Mouse (Mus musculus) adrenal gland, postnatal 36 days (tissue): ENCODE results near the gene Ccdc34. TPM values are rescaled to one million over a fixed set of nuclear protein-coding genes. Genes with fewer than 3 reads are reported as not detected.

Experiments used
- DNase-seq, 2 experiments: peaks; one replicate each; pipeline ENCODE4 v3.0.0; 2021; ENCODE audit warnings: mixed read lengths in 1 of 2
- long read RNA-seq, 2 experiments: library from polyadenylated mRNA; stranded (forward); transcript quantifications; one replicate each; pipeline ENCODE4 v2.0.0; 2021; ENCODE audit warnings: borderline sequencing depth in 2 of 2
- total RNA-seq, 2 experiments: library from RNA; stranded (reverse); gene quantifications; 2 replicates each; pipeline ENCODE4 v1.2.3; 2021

Gene Ccdc34
- total RNA-seq = 1 to 10 TPM; 8.7 to 9.5 TPM
- long read RNA-seq, experiment 1, transcript Ccdc34-201 (6 exons, 2,070 nt) = major isoform, 6 of 32 reads
- long read RNA-seq, experiment 1, partial matches to known transcripts = 26 of 32 reads
- long read RNA-seq, experiment 1, other reads (novel, unspliced or antisense) = 0 of 32 reads
- long read RNA-seq, experiment 2, transcript Ccdc34-201 (6 exons, 2,070 nt) = major isoform, 6 of 7 reads
- long read RNA-seq, experiment 2, partial matches to known transcripts = 1 of 7 reads
- long read RNA-seq, experiment 2, other reads (novel, unspliced or antisense) = 0 of 7 reads

- DNase-seq = peak; percentile 93 to 94
These were observed at the start of gene Ccdc34 for GRCm38 (mm10) chr2:110017616-110018505. Gene Ccdc34 (plus strand): TSS chr2:110017817.

GRCm38 (mm10) chr2:109969381-109969780 is 48.2 kb upstream of the Ccdc34 start:
- DNase-seq = no peak

DNA sequence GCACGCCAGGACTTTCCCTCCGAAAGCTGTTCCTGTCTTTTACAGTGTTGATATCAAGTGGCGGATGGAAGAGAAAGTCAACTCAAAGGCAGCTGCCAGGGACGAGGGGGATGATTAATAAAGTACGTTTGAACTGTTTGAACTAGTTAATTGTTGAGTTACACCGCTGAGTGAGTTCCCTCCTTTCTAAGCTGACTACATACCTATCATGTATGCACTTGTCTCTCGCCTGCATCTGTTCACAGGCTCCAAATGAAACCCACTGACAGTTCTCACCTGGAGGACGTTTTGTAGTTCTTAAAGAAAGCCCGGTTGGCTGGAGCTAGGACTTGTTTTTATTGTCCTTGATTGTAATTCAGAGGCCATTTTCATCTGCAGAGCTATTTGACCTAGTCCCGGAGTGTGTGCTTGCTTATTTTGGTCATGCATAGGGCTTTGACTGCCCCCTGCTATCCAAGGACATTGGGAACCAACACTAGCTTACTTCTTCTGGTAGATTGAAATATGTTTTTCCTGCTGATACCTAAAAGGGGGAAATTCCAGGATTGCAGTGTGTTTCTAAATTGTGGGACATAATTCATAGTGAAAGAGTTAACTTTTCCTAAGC is 47.6 kb upstream of the Ccdc34 start:
- no peak for DNase-seq

- peak in 1 of 2 experiments; percentile 42 for DNase-seq
These were observed 46.7 kb upstream of the Ccdc34 start for GRCm38 (mm10) chr2:109970744-109971410.

GRCm38 (mm10) chr2:109972310-109972709 is 45.3 kb upstream of the Ccdc34 start:
- no peak for DNase-seq

- no peak for DNase-seq
These were observed 44.7 kb upstream of the Ccdc34 start for GRCm38 (mm10) chr2:109972922-109973321.

DNA sequence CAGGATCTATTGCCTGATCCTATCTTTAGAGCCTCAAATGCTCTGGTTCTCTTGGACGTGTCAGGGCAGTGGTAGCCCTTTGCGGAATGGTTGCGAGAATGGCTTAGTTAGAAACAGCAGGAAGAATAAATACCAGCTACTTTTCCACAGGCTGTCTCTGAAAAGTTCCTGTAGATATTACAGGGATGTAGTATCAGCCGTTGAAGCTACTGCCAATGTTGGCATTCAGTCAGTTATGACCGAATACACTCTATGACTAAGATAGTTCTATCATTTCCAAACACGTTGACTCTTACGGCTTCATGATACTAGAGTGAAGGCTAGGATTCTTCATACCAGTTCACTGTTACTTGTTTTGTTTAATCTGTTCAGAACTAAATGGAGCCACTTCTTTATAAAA is 42.8 kb upstream of the Ccdc34 start:
- no peak for DNase-seq

DNA sequence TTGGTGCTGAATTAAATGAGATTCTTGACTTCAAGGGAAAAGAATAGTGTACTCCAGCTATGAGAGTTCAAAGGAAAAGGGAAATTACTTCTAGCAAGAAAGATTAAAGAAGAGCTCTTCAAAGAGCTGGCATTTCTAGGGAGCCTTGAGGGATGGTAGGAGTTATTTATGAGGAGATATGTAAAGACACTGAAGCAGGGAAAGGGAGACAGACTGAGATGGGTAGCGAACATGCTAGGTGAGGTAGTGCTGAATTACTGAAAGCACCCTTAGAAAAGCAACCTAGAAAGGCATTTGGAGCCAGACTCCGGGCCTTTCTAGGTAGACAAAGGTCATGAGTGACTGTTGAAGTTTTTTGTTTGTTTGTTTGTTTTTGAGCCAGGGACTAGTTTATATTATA is 41.4 kb upstream of the Ccdc34 start:
- no peak for DNase-seq

DNA sequence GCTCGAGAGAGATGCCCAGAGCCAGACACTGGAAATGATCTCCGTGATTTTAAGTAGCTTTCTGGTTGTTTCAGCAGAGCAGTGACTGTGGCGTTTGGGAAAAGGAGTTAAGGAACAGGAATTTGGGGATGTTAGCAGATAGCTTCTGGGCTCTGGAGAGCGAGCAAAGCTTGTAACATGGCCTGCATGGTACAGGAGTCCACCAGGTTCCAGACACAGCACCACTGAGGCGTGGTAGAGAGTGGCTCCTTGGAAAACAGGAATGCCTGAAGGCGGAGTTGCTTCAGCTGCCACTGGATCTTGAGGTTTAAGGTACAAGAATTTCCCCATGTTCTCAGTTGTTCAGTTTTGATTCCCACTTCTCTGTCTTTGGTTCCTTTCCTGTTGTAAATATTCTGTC is 40.3 kb upstream of the Ccdc34 start:
- DNase-seq = no peak

DNA sequence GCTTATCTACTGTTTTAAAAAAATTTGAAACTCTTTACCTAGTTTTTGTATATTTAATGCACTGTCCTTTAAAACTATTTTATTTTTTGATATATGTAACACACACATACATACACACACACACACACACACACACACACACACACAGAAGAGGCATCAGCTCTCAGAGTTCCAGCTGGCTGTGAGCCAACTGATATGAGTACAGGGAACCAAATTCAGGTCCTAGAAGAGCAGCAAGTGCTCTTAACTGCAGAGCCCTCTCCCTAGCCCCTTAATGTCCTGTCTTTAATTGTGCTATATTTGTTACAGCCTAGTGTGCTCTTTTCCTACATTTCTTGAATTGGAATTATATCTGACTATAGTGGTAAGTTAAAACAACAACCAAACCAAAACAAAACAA is 38.4 kb upstream of the Ccdc34 start:
- peak in 1 of 2 experiments; percentile 67 for DNase-seq

GRCm38 (mm10) chr2:109983435-109983834 is 34.2 kb upstream of the Ccdc34 start:
- DNase-seq = no peak

- DNase-seq = no peak
These were observed 32.7 kb upstream of the Ccdc34 start for GRCm38 (mm10) chr2:109984930-109985329.

- DNase-seq = no peak
These were observed 32.1 kb upstream of the Ccdc34 start for GRCm38 (mm10) chr2:109985560-109985959.

GRCm38 (mm10) chr2:109986036-109986785 is 31.4 kb upstream of the Ccdc34 start:
- DNase-seq = no peak

DNA sequence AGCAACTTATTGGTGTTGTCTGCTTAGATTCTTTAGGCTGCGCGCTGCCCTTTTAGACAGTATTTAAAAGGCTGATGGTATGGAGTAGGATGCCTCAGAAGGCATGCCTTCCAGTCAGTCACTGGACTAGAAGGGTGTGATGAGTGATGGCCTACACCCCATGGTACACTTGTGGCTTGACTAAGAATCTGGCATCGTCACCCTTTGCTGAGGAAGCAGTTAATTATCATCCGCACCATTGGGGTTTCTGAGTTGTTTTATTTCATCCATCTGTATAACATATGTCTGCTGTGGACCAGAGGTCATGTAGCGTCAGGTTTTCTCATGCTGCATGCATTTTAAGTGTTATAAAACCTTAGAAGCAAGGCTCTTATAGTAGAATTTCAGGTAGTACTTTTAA is 29.7 kb upstream of the Ccdc34 start:
- no peak for DNase-seq

DNA sequence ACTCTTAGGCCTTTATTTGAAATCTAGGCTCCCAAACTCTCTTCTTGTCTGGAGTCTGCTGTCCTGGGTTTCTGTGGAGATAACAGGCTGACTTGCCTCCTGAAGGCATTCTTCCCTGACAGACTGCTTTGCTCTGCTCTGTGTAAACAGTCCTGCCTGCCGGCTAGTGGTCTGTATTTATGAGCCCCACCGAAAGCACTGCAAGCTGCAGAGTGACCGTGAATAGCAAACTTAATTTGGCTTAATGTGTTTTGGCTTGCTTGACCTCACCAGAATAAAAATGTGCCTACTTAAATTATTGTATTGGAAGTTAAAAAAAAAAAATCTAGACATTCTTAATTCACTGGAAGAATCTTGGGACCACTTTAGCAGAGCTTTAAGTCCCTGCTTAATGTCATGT is 28.4 kb upstream of the Ccdc34 start:
- DNase-seq = no peak

GRCm38 (mm10) chr2:109989679-109990473 is 27.7 kb upstream of the Ccdc34 start:
- no peak for DNase-seq

DNA sequence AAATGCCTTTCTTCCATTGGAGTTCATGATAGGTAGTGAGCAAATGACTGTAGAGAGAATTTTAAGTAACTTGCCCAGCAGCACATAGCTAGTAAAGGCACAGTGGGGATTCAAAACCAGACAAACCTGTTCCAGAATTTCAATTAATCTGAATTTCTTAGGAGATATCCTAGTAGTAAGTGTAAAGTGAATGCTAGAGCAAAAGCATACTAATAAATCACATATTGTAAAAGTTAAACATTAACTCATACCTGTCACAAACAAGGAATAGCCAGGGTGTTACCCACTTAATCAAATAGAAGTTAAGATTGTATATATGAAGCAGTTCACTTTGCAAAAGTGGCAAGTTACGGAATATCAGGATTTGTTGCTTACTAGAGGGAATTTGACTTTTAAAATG is 25.9 kb upstream of the Ccdc34 start:
- DNase-seq = no peak

DNA sequence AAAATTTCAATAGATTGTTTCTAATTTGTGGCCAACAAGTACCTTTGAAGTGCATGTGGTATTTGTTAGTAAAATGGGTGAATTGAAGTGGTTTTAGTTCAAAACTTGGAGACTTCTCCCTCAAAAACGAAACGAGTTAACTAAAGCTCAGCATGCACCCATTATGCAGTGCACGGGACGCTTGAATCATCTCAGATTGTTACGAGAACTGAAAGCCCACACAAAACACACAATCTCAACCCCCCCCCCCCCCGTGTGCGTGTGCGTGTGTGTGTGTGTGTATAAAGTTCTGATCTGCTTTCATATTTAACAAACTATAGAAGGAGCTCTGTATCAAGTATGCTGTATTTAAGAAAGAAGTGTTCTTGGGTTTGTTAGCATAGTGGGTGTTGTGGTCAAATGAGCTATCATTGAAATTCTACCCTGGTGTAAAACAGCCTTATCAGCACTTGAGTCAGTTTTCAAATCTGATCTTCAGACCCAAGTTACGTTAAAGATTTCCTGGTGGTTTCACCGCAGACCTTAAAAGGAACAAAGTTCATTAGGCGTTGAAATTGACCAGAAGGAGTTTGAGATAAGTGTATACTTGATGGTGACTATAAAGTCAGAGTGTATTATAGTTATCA is 25.1 kb upstream of the Ccdc34 start:
- DNase-seq = no peak

- no peak for DNase-seq
These were observed 24.2 kb upstream of the Ccdc34 start for GRCm38 (mm10) chr2:109993404-109993803.
